ENCODE assay signal across 8 mouse cellular contexts in genomic region chr15:98633822-98634470, GRCm38 (mm10). TPM values are rescaled to one million over a fixed set of nuclear protein-coding genes. Genes with fewer than 3 reads are reported as not detected.
A peak's percentile ranks its signal among the peaks of the same experiment; 100 is the strongest.
DNase-seq lines count a peak whose midpoint lies in the region; ATAC-seq and TF ChIP-seq lines count a peak whose summit lies in the region.

No protein-coding gene starts in this region.

- H3K27me3 ChIP-seq in heart, postnatal 0 days (ENCODE audit: control insufficient read depth, insufficient read depth, low read length): peaks cover 54% of the 10 kb centered on the region
- peaks cover 66% of the 10 kb centered on the region for H3K27me3 ChIP-seq in forebrain, embryonic 12.5 days
- H3K27me3 ChIP-seq in liver, embryonic 16.5 days (ENCODE audit: control insufficient read depth, insufficient read depth, low read depth, low read length): peaks cover 83% of the 10 kb centered on the region

- under 1% methylated on average over 24 of the region's 25 CpGs for WGBS in heart, postnatal 0 days
- under 1% methylated on average over 25 of the region's 25 CpGs for WGBS in forebrain, embryonic 12.5 days
- 1% methylated on average over 25 of the region's 25 CpGs for WGBS in liver, embryonic 16.5 days (ENCODE audit: insufficient replicate concordance)

- no peaks in the 10 kb centered on the region for H3K9me3 ChIP-seq in heart, postnatal 0 days (replicated peaks; ENCODE audit: control insufficient read depth, low read length)
- no peaks in the 10 kb centered on the region for H3K9me3 ChIP-seq in ES-E14 (ENCODE audit: control insufficient read depth, insufficient read depth, low read depth, low read length)
- H3K9me3 ChIP-seq in forebrain, embryonic 12.5 days: no peaks in the 10 kb centered on the region
- H3K9me3 ChIP-seq in liver, embryonic 16.5 days (replicated peaks; ENCODE audit: control insufficient read depth, low read length): no peaks in the 10 kb centered on the region

- peak overlapping the region; percentile 58; the same call in 1 of the 2 replicates for H3K9ac ChIP-seq in heart, postnatal 0 days (replicated peaks; ENCODE audit: low read depth, low read length)
- peak overlapping the region; percentile 78; the same call in 1 of the 2 replicates for H3K9ac ChIP-seq in ES-E14 (ENCODE audit: insufficient read depth, low read depth, low read length, poor library complexity, severe bottlenecking)
- peak overlapping the region; percentile 94 for H3K9ac ChIP-seq in forebrain, embryonic 12.5 days
- no peak overlapping the region for H3K9ac ChIP-seq in liver, embryonic 16.5 days (ENCODE audit: low read depth, low read length)

- in situ Hi-C loops in ES-E14 (cut with MboI; ENCODE audit: low sequenced_read_pairs in 2 of 2, unreplicated experiment in 2 of 2): no loop called here

- intact Hi-C loops in heart, postnatal 14 days (cut with DNase I): no loop called here

- H3K36me3 ChIP-seq in heart, postnatal 0 days (replicated peaks; ENCODE audit: control insufficient read depth, insufficient read depth, low read length): no peaks in the 10 kb centered on the region
- no peaks in the 10 kb centered on the region for H3K36me3 ChIP-seq in ES-E14 (ENCODE audit: control insufficient read depth, insufficient read depth, low read length, poor library complexity, severe bottlenecking)
- no peaks in the 10 kb centered on the region for H3K36me3 ChIP-seq in forebrain, embryonic 12.5 days (replicated peaks)
- H3K36me3 ChIP-seq in liver, embryonic 16.5 days (ENCODE audit: control insufficient read depth, insufficient read depth): no peaks in the 10 kb centered on the region

- ATAC-seq in heart, postnatal 0 days (ENCODE audit: insufficient read depth, low read depth): no peak
- peak; percentile 3; the same call in 1 of the 2 replicates for ATAC-seq in forebrain, embryonic 12.5 days (ENCODE audit: low FRiP score)
- no peak for ATAC-seq in liver, embryonic 16.5 days (ENCODE audit: low read depth)

- no peak for TF ChIP-seq EP300 in heart, postnatal 0 days (IDR thresholded peaks at IDR 0.05; ENCODE audit: low read depth)

- DNase-seq in heart, postnatal 0 days (ENCODE audit: low spot score): no peak
- DNase-seq in heart, postnatal 14 days: no peak
- no peak for DNase-seq in ES-E14 (ENCODE audit: low read depth, low spot score)
- no peak for DNase-seq in adrenal gland, postnatal 4 days (ENCODE audit: low spot score in 2 of 2)
- DNase-seq in adrenal gland, adult 8-10 months: no peak
- no peak for DNase-seq in adipocyte (ENCODE audit: low spot score)

- H3K27ac ChIP-seq in heart, postnatal 0 days (ENCODE audit: low read depth): no peak overlapping the region
- H3K27ac ChIP-seq in ES-E14 (ENCODE audit: insufficient read depth, low read depth, low read length, poor library complexity, severe bottlenecking): 0 out of 2 replicates have a peak overlapping the region, but pooled peaks have one; percentile 76
- H3K27ac ChIP-seq in forebrain, embryonic 12.5 days: peak overlapping the region; percentile 96
- H3K27ac ChIP-seq in liver, embryonic 16.5 days (ENCODE audit: low read length): no peak overlapping the region

- H3K4me3 ChIP-seq in heart, postnatal 0 days (ENCODE audit: low read depth, low read length): peak overlapping the region; percentile 68
- H3K4me3 ChIP-seq in ES-E14 (ENCODE audit: insufficient read depth in 1 of 2, low read depth in 1 of 2, low read length in 2 of 2, poor library complexity in 1 of 2, severe bottlenecking in 1 of 2): peak overlapping the region; percentile 79 to 93
- peak overlapping the region; percentile 80 for H3K4me3 ChIP-seq in forebrain, embryonic 12.5 days (replicated peaks)
- peak overlapping the region; percentile 67 for H3K4me3 ChIP-seq in liver, embryonic 16.5 days (ENCODE audit: low read depth, low read length)

- TF ChIP-seq CTCF in heart, postnatal 0 days (IDR thresholded peaks at IDR 0.05; ENCODE audit: low read depth): no peak

- H3K4me2 ChIP-seq in heart, postnatal 0 days (ENCODE audit: low read depth, low read length): peak overlapping the region; percentile 89
- H3K4me2 ChIP-seq in forebrain, embryonic 12.5 days: peak overlapping the region; percentile 90
- H3K4me2 ChIP-seq in liver, embryonic 16.5 days (ENCODE audit: low read depth, low read length): peak overlapping the region; percentile 91

- peaks cover 18% of the 10 kb centered on the region for H3K4me1 ChIP-seq in heart, postnatal 0 days (ENCODE audit: control insufficient read depth, insufficient read depth)
- peaks cover 10 to 45% of the 10 kb centered on the region in 2 experiments for H3K4me1 ChIP-seq in ES-E14 (ENCODE audit: control insufficient read depth in 2 of 2, insufficient read depth in 2 of 2, low read length in 2 of 2, poor library complexity in 1 of 2)
- peaks cover 70% of the 10 kb centered on the region for H3K4me1 ChIP-seq in forebrain, embryonic 12.5 days
- H3K4me1 ChIP-seq in liver, embryonic 16.5 days (ENCODE audit: control insufficient read depth, low read depth, low read length): peaks cover 12% of the 10 kb centered on the region

TF ChIP-seq in ES-E14, 5 proteins besides CTCF, POLR2A, EP300 and RAD21:
- TF ChIP-seq CHD2 (IDR thresholded peaks at IDR 0.05; ENCODE audit: low read depth, low read length): no peak
- TF ChIP-seq ZC3H11A (IDR thresholded peaks at IDR 0.05; ENCODE audit: borderline replicate concordance, low read depth, low read length): no peak
- no peak for TF ChIP-seq HCFC1 (IDR thresholded peaks at IDR 0.05; ENCODE audit: borderline replicate concordance, insufficient read depth, low read length)
- no peak for TF ChIP-seq MAFK (IDR thresholded peaks at IDR 0.05; ENCODE audit: insufficient read depth, low read depth, low read length)
- TF ChIP-seq ZNF384 (IDR thresholded peaks at IDR 0.05; ENCODE audit: low read depth, low read length): no peak

RNA-seq across cellular contexts. Expression of gene Cacnb3, which starts 3.3 kb away (rescaled TPM):
- total RNA-seq in heart, postnatal 0 days (2014; rRNA removed; ENCODE audit: low replicate concordance): 15.6 and 19.4 TPM in 2 replicates
- 5.7 and 6.1 TPM in 2 replicates for polyA plus RNA-seq in heart, postnatal 0 days (2015; fragmentation: Nextera tagmentation; extraction: Ambion mirVana)
- total RNA-seq in heart, postnatal 14 days (2021): 1 to 10 TPM; 8.0 to 8.8 TPM
- total RNA-seq in ES-E14 (2012; rRNA removed): 27.3 and 32.0 TPM in 2 replicates
- 77.1 and 80.4 TPM in 2 replicates for polyA plus RNA-seq in forebrain, embryonic 12.5 days (2016; fragmentation: Nextera tagmentation; extraction: Ambion mirVana)
- 0.55 and 0.84 TPM in 2 replicates for polyA plus RNA-seq in liver, embryonic 16.5 days (2015; fragmentation: Nextera tagmentation; extraction: Ambion mirVana)
- total RNA-seq in adrenal gland, postnatal 4 days (2021): 10 to 100 TPM; 28.6 to 34.5 TPM
- total RNA-seq in adrenal gland, adult 8-10 months (2022): 10 to 100 TPM; 13.4 to 19.6 (median 15.7) TPM

RNA-seq across cellular contexts. Expression of gene Adcy6, which starts 24.1 kb away (rescaled TPM):
- 200 and 216 TPM in 2 replicates for total RNA-seq in heart, postnatal 0 days (2014; rRNA removed; ENCODE audit: low replicate concordance)
- polyA plus RNA-seq in heart, postnatal 0 days (2015; fragmentation: Nextera tagmentation; extraction: Ambion mirVana): 29.2 and 33.5 TPM in 2 replicates
- total RNA-seq in heart, postnatal 14 days (2021): 100 to 1,000 TPM; 199 to 209 TPM
- total RNA-seq in ES-E14 (2012; rRNA removed): 9.0 and 15.3 TPM in 2 replicates
- polyA plus RNA-seq in forebrain, embryonic 12.5 days (2016; fragmentation: Nextera tagmentation; extraction: Ambion mirVana): 12.9 and 14.2 TPM in 2 replicates
- 6.1 and 8.3 TPM in 2 replicates for polyA plus RNA-seq in liver, embryonic 16.5 days (2015; fragmentation: Nextera tagmentation; extraction: Ambion mirVana)
- 10 to 100 TPM; 78.0 to 83.3 TPM for total RNA-seq in adrenal gland, postnatal 4 days (2021)
- 10 to 100 TPM; 35.2 to 66.9 (median 56.7) TPM for total RNA-seq in adrenal gland, adult 8-10 months (2022)

RNA-seq across cellular contexts. Expression of gene Ddx23, which starts 28.7 kb away (rescaled TPM):
- 25.1 and 32.7 TPM in 2 replicates for total RNA-seq in heart, postnatal 0 days (2014; rRNA removed; ENCODE audit: low replicate concordance)
- 11.8 and 12.9 TPM in 2 replicates for polyA plus RNA-seq in heart, postnatal 0 days (2015; fragmentation: Nextera tagmentation; extraction: Ambion mirVana)
- total RNA-seq in heart, postnatal 14 days (2021): 10 to 100 TPM; 51.0 to 53.9 TPM
- 147 and 151 TPM in 2 replicates for total RNA-seq in ES-E14 (2012; rRNA removed)
- 23.9 and 24.1 TPM in 2 replicates for polyA plus RNA-seq in forebrain, embryonic 12.5 days (2016; fragmentation: Nextera tagmentation; extraction: Ambion mirVana)
- polyA plus RNA-seq in liver, embryonic 16.5 days (2015; fragmentation: Nextera tagmentation; extraction: Ambion mirVana): 9.0 and 10.0 TPM in 2 replicates
- total RNA-seq in adrenal gland, postnatal 4 days (2021): 10 to 100 TPM; 76.4 to 85.9 TPM
- total RNA-seq in adrenal gland, adult 8-10 months (2022): 100 to 1,000 TPM in 1 of 4 experiments, 10 to 100 TPM in 3; 68.9 to 100 (median 85.6) TPM

RNA-seq across cellular contexts. Expression of gene Rnd1, which starts 43.3 kb away (rescaled TPM):
- total RNA-seq in heart, postnatal 0 days (2014; rRNA removed; ENCODE audit: low replicate concordance): 7.1 and 13.0 TPM in 2 replicates
- 1.0 and 1.1 TPM in 2 replicates for polyA plus RNA-seq in heart, postnatal 0 days (2015; fragmentation: Nextera tagmentation; extraction: Ambion mirVana)
- total RNA-seq in heart, postnatal 14 days (2021): 1 to 10 TPM in 1 of 2 experiments, under 1 TPM in 1; 0.69 to 1.0 TPM
- 5.7 and 7.6 TPM in 2 replicates for total RNA-seq in ES-E14 (2012; rRNA removed)
- polyA plus RNA-seq in forebrain, embryonic 12.5 days (2016; fragmentation: Nextera tagmentation; extraction: Ambion mirVana): 3.9 TPM in 2 replicates
- 0.78 and 1.1 TPM in 2 replicates for polyA plus RNA-seq in liver, embryonic 16.5 days (2015; fragmentation: Nextera tagmentation; extraction: Ambion mirVana)
- 1 to 10 TPM; 1.1 to 1.9 TPM for total RNA-seq in adrenal gland, postnatal 4 days (2021)
- 1 to 10 TPM; 2.5 to 9.7 (median 4.0) TPM for total RNA-seq in adrenal gland, adult 8-10 months (2022)

Comparison
In these comparisons a context has a peak if more than half of its experiments do, and no peak if none do; other contexts are left out.
1. H3K27ac ChIP-seq: peak in ES-E14 (single experiment) and forebrain, embryonic 12.5 days (single experiment); none in heart, postnatal 0 days (single experiment) and liver, embryonic 16.5 days (single experiment).
2. Peak in every context shown above with its lines, with median percentiles within 50 percentile points of each other: H3K4me2 ChIP-seq and H3K4me3 ChIP-seq.